9 mouse cellular contexts compared by ENCODE assay signal in the genomic region with DNA sequence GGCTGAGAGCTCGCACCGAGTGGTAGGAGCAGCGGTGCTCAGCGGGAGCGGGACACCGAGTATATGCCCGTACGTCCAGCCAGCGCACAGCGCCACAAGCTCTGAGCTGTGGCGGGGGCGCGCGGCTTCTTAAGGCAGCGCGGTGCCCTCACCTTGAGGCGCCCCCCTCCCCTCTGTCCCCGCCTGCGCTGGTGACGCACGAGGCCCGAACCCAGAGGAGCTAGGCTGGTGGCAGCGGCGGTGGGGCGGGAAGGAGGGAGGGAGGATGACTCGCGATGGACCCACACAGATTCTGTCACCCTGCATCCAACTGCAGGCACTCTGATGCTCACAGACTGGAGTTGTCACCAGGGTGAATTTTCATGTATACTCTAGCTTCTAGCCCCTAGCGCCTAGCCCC. TPM values are rescaled to one million over a fixed set of nuclear protein-coding genes. Genes with fewer than 3 reads are reported as not detected.
DNase-seq lines count a peak whose midpoint lies in the region; ATAC-seq and TF ChIP-seq lines count a peak whose summit lies in the region.
"Had no signal": no experiment of that assay in that cellular context is flagged by ENCODE, and none has a peak within 500 bp of the region (broad histone marks: within the 10 kb centered on the region; RNA-seq: fewer than 3 reads in every experiment).

Gene Gpr101 (minus strand): TSS at position 124 of the 400 bp plus-strand sequence.

- TF ChIP-seq EP300 in lung, postnatal 0 days (IDR thresholded peaks at IDR 0.05), result no peak

- H3K4me1 ChIP-seq in lung, embryonic 16.5 days (replicated peaks; ENCODE audit: control insufficient read depth, insufficient read depth, low read length), result no peaks in the 10 kb centered on the region
- no peaks in the 10 kb centered on the region for H3K4me1 ChIP-seq in lung, postnatal 0 days (ENCODE audit: insufficient read depth, low read depth, low read length)
- no peaks in the 10 kb centered on the region for H3K4me1 ChIP-seq in limb, embryonic 12.5 days (replicated peaks)

- no peak within 1 kb of the TSS for H3K9ac ChIP-seq in lung, embryonic 16.5 days (ENCODE audit: low read length)
- H3K9ac ChIP-seq in lung, postnatal 0 days (replicated peaks; ENCODE audit: low read depth), result no peak within 1 kb of the TSS
- H3K9ac ChIP-seq in limb, embryonic 12.5 days (replicated peaks), result no peak within 1 kb of the TSS

- 10% methylated on average over 6 of the region's 28 CpGs for WGBS in lung, embryonic 16.5 days
- WGBS in lung, postnatal 0 days, result 3% methylated on average over 3 of the region's 28 CpGs
- 17% methylated on average over 19 of the region's 28 CpGs for WGBS in limb, embryonic 12.5 days

- TF ChIP-seq CTCF in lung, postnatal 0 days (IDR thresholded peaks at IDR 0.05), result no peak

- no peak for ATAC-seq in lung, embryonic 16.5 days (ENCODE audit: low read depth)
- ATAC-seq in lung, postnatal 0 days, result no peak
- no peak for ATAC-seq in limb, embryonic 12.5 days (ENCODE audit: insufficient number of reproducible peaks, insufficient read depth, low FRiP score, low TSS enrichment, low read depth)

- H3K27me3 ChIP-seq in lung, embryonic 16.5 days (ENCODE audit: control insufficient read depth, insufficient read depth, low read depth, low read length), result peaks cover 14% of the 10 kb centered on the region
- H3K27me3 ChIP-seq in lung, postnatal 0 days (replicated peaks; ENCODE audit: insufficient read depth, low read length), result no peaks in the 10 kb centered on the region
- peaks cover 57% of the 10 kb centered on the region for H3K27me3 ChIP-seq in limb, embryonic 12.5 days

- H3K4me2 ChIP-seq in lung, embryonic 16.5 days (ENCODE audit: low read depth, low read length), result peak within 1 kb of the TSS; percentile 38
- H3K4me2 ChIP-seq in lung, postnatal 0 days (replicated peaks; ENCODE audit: low read depth, low read length), result no peak within 1 kb of the TSS
- H3K4me2 ChIP-seq in limb, embryonic 12.5 days, result peak within 1 kb of the TSS; percentile 60

- DNase-seq in cerebellum, postnatal 14 days, result peak; percentile 15 to 16
- no peak for DNase-seq in cerebellum, adult 9-10 months
- no peak for DNase-seq in lung, postnatal 0 days (ENCODE audit: low spot score)
- DNase-seq in right cerebral cortex, postnatal 14 days, result peak; percentile 11
- no peak for DNase-seq in urinary bladder, postnatal 4 days (ENCODE audit: low spot score in 2 of 2)
- no peak for DNase-seq in layer of hippocampus, adult 8-10 months (ENCODE audit: low spot score in 2 of 2)

- no peaks in the 10 kb centered on the region for H3K36me3 ChIP-seq in lung, embryonic 16.5 days (ENCODE audit: control insufficient read depth, insufficient read depth, low read length)
- H3K36me3 ChIP-seq in lung, postnatal 0 days (ENCODE audit: insufficient read depth, low read length), result no peaks in the 10 kb centered on the region
- H3K36me3 ChIP-seq in limb, embryonic 12.5 days, result no peaks in the 10 kb centered on the region

- no peak within 1 kb of the TSS for H3K27ac ChIP-seq in lung, embryonic 16.5 days (ENCODE audit: low read length)
- no peak within 1 kb of the TSS for H3K27ac ChIP-seq in lung, postnatal 0 days (ENCODE audit: low read length)
- H3K27ac ChIP-seq in limb, embryonic 12.5 days, result no peak within 1 kb of the TSS

- 0 out of 2 replicates have a peak within 1 kb of the TSS, but pooled peaks have one; percentile 12 for H3K4me3 ChIP-seq in lung, embryonic 16.5 days (ENCODE audit: low read length)
- no peak within 1 kb of the TSS for H3K4me3 ChIP-seq in lung, postnatal 0 days (ENCODE audit: low read depth, low read length)
- peak within 1 kb of the TSS; percentile 36 for H3K4me3 ChIP-seq in limb, embryonic 12.5 days (replicated peaks)

- H3K9me3 ChIP-seq in lung, embryonic 16.5 days (ENCODE audit: control insufficient read depth, low read length), result no peaks in the 10 kb centered on the region
- no peaks in the 10 kb centered on the region for H3K9me3 ChIP-seq in lung, postnatal 0 days (ENCODE audit: low read length)
- H3K9me3 ChIP-seq in limb, embryonic 12.5 days, result no peaks in the 10 kb centered on the region

RNA-seq across cellular contexts. Expression of gene Gpr101, which starts in this region (rescaled TPM):
- not detected in 2 replicates for polyA plus RNA-seq in lung, embryonic 16.5 days (2015; fragmentation: Nextera tagmentation; extraction: Ambion mirVana)
- not detected in 2 replicates for polyA plus RNA-seq in lung, postnatal 0 days (2015; fragmentation: Nextera tagmentation; extraction: Ambion mirVana)
- not detected in 2 replicates for polyA plus RNA-seq in limb, embryonic 12.5 days (2016; fragmentation: Nextera tagmentation; extraction: Ambion mirVana)
- 10 to 100 TPM in 2 of 4 experiments, 1 to 10 TPM in 2; 7.9 to 12.1 (median 9.5) TPM for total RNA-seq in layer of hippocampus, adult 8-10 months (2022)
- polyA plus RNA-seq: small intestine, adult 2 months had no signal

Comparison
In these comparisons a context has a peak if more than half of its experiments do, and no peak if none do; other contexts are left out.
1. DNase-seq: peak in cerebellum, postnatal 14 days (2 of 2) and right cerebral cortex, postnatal 14 days (single experiment); none in cerebellum, adult 9-10 months (single experiment), lung, postnatal 0 days (single experiment), urinary bladder, postnatal 4 days (0 of 2) and layer of hippocampus, adult 8-10 months (0 of 2).